Mouse (Mus musculus) layer of hippocampus, adult 18-20 months (tissue): ENCODE measurements around the gene 4930435E12Rik. TPM values are rescaled to one million over a fixed set of nuclear protein-coding genes. Genes with fewer than 3 reads are reported as not detected.
"Not testable (repeated sequence)": the region's sequence is repeated elsewhere in the genome, so short reads cannot be mapped to it uniquely, and the experiment has no call there.

Experiments
- DNase-seq, 2 experiments: peaks; one replicate each; pipeline ENCODE4 v3.0.0; 2022; ENCODE audit warnings: low spot score in 2 of 2
- long read RNA-seq: library from polyadenylated mRNA; stranded (forward); transcript quantifications from one replicate; pipeline ENCODE4 v2.0.0, GENCODE M21; 2021
- total RNA-seq, 2 experiments: library from RNA; stranded (reverse); gene quantifications; 2 replicates each; pipeline ENCODE4 v1.2.3; 2021

The 4930435E12Rik gene
- total RNA-seq = not detected
- long read RNA-seq = 0 reads

- DNase-seq = no peak
Measured at GRCm38 (mm10) chr16:38828649-38829048, at the start of gene 4930435E12Rik. Gene 4930435E12Rik (minus strand): TSS chr16:38828749.

- peak; percentile 7 to 38 for DNase-seq
Measured at GRCm38 (mm10) chr16:38874481-38874880, 45.9 kb upstream of the 4930435E12Rik start.

- peak in 1 of 2 experiments; percentile 14 for DNase-seq
Measured at GRCm38 (mm10) chr16:38873231-38873630, 44.7 kb upstream of the 4930435E12Rik start.

- DNase-seq = no peak
Measured at GRCm38 (mm10) chr16:38864358-38864757, 35.8 kb upstream of the 4930435E12Rik start.

- DNase-seq = no peak
Measured at GRCm38 (mm10) chr16:38860548-38860947, 32.0 kb upstream of the 4930435E12Rik start.

- DNase-seq = peak in 1 of 2 experiments; percentile 54
Measured at GRCm38 (mm10) chr16:38858120-38858749, 29.7 kb upstream of the 4930435E12Rik start.

- peak; percentile 55 to 75 for DNase-seq
Measured at GRCm38 (mm10) chr16:38812521-38812920, 16.0 kb downstream of the 4930435E12Rik start.

GRCm38 (mm10) chr16:38810196-38810595 is 18.4 kb downstream of the 4930435E12Rik start:
- no peak for DNase-seq

GRCm38 (mm10) chr16:38807796-38808195 is 20.8 kb downstream of the 4930435E12Rik start:
- not testable (repeated sequence) for DNase-seq

- no peak for DNase-seq
Measured at GRCm38 (mm10) chr16:38800091-38800490, 28.5 kb downstream of the 4930435E12Rik start, which contains the start of gene Upk1b. Gene Upk1b (minus strand): TSS chr16:38800328.

GRCm38 (mm10) chr16:38798957-38799450 is 29.5 kb downstream of the 4930435E12Rik start:
- no peak for DNase-seq

- no peak for DNase-seq
Measured at GRCm38 (mm10) chr16:38793120-38793519, 35.4 kb downstream of the 4930435E12Rik start.

GRCm38 (mm10) chr16:38789966-38790365 is 38.6 kb downstream of the 4930435E12Rik start:
- DNase-seq = no peak

GRCm38 (mm10) chr16:38789016-38789415 is 39.5 kb downstream of the 4930435E12Rik start:
- DNase-seq = no peak

- DNase-seq = no peak
Measured at GRCm38 (mm10) chr16:38785301-38785700, 43.2 kb downstream of the 4930435E12Rik start.

- DNase-seq = no peak
Measured at GRCm38 (mm10) chr16:38782524-38783067, 46.0 kb downstream of the 4930435E12Rik start.

- DNase-seq = no peak
Measured at GRCm38 (mm10) chr16:38781946-38782345, 46.6 kb downstream of the 4930435E12Rik start.

- no peak for DNase-seq
Measured at GRCm38 (mm10) chr16:38780960-38781572, 47.5 kb downstream of the 4930435E12Rik start.

GRCm38 (mm10) chr16:38776342-38776741 is 52.2 kb downstream of the 4930435E12Rik start:
- no peak for DNase-seq

- DNase-seq = no peak
Measured at GRCm38 (mm10) chr16:38774964-38775746, 53.4 kb downstream of the 4930435E12Rik start.

- no peak for DNase-seq
Measured at GRCm38 (mm10) chr16:38772906-38773496, 55.5 kb downstream of the 4930435E12Rik start.
